Mouse (Mus musculus) cerebellum, postnatal 10 days (tissue): Measurements from ENCODE around the gene Bsnd.

Experiments used
- DNase-seq, 2 experiments: peaks; one replicate each; pipeline ENCODE4 v3.0.0; 2021; ENCODE audit warnings: mixed read lengths in 2 of 2

The Bsnd gene

DNA sequence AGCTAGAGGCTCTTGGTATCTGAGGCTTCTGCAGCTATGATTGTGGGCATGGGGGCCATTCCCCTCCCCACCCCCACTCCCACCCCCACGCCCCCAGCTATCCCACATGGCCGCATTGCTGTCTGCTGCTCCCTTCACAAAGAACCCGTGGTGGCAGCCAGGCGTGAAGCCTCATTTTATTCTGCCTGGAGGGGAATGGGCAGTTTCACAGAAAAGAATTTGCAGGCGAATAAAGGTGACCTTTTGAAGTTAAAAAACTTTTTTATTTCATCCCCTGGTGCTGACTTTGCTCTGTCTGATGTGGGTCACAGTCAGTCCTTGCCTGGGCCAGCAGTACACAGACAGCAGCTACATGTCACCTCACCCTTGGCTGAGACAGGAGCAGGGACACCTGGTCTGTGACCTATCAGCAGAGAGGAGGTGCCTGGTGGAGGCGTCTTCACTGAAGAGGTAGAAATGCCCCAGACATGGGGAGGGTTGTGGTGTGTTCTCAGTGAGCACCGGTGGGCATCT lies 8.8 kb downstream of the Bsnd start:
- DNase-seq = no peak

GRCm38 (mm10) chr4:106480545-106480944 lies 11.5 kb downstream of the Bsnd start:
- DNase-seq = no peak

GRCm38 (mm10) chr4:106474241-106474640 lies 17.8 kb downstream of the Bsnd start:
- peak; percentile 82 to 86 for DNase-seq

- peak; percentile 84 to 90 for DNase-seq
Observed at GRCm38 (mm10) chr4:106472335-106472734, 19.7 kb downstream of the Bsnd start.

DNA sequence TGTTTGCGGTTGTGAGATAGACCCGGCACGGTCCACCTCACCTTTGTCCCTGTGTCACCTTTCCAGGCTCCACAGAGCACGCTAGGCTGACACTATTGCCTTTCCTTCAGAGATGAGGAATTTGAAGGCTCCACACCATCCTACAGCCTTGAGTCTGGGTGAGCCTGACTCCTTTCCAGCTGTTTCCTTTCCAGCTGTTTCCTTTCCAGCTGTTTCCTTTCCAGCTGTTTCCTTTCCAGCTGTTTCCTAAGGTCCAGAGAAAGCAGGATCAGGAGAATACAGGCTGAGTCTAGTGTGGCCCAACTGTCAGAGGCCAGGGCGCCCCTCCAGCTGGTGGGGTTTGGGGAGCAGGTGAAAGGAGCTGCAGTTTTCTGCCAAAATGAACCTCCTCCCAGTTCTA lies 21.2 kb downstream of the Bsnd start:
- DNase-seq = no peak

- DNase-seq = peak; percentile 92 to 95
Observed at GRCm38 (mm10) chr4:106467420-106468110, 24.5 kb downstream of the Bsnd start.

DNA sequence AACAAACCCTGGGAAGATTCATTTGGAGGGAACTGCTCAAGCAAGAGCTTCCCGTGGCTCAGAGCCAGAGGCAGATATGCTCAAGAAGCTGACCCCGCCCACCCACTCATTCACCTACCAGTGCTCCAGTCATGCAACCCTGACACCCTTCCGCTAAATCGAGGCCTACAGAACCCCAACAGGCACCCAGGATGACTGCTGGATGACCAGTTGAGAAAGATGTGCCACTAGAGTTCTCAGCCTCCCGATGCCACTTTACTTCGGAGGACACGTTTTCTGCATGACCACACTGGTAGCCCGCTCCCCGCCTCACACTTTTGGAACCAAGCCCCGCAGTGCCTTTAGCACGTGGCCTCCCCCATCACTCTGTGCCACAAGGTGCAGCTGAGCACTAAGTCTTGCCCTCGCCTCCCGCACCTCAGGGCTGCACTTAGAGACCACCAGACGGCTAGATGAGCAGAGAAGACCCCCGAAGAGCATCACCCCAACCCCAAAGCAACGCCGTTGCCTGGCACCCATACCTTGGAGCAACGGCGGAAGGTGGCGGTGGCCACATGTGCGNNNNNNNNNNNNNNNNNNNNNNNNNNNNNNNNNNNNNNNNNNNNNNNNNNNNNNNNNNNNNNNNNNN lies 28.8 kb downstream of the Bsnd start:
- peak; percentile 79 to 83 for DNase-seq

- DNase-seq = no peak
Observed at GRCm38 (mm10) chr4:106462524-106462923, 29.6 kb downstream of the Bsnd start.

DNA sequence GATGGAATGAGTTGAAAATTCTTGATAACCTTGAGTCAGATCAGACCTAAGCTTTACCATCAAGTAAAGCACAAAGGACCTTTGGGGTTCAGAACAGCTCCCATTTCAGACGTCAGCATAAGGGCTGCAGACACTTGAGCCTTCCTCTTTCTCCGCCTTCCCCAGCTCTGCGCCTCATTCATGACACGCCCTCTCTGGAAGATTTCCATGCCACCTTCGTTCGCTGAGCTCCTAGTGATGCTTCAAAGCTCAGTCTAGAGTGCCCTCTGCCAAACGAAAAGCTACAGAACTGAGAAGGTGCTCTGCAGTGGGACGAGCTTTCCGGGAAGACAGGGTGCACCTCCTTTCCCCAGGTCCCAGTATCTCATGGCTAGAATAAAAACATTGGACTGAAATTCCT lies 30.1 kb downstream of the Bsnd start:
- peak; percentile 52 to 68 for DNase-seq

DNA sequence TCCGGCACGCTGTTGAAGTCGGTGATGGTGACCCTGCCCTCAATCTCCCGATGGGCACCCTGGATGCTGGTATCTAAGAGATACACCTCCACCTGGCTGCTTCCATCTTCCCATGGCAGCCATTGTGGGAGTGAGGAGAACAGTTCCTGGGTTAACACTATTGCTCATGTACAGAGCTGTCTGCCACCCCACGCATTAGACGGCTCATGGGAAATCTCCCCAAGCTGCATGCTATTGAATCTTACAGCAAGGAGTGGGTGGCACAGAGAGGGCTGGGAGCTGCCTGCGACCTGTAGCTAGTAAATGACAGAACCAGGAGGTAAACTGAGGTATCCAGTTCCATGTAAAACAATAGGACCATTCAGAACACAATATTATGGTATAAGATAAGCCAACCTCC lies 37.5 kb downstream of the Bsnd start:
- no peak for DNase-seq

DNA sequence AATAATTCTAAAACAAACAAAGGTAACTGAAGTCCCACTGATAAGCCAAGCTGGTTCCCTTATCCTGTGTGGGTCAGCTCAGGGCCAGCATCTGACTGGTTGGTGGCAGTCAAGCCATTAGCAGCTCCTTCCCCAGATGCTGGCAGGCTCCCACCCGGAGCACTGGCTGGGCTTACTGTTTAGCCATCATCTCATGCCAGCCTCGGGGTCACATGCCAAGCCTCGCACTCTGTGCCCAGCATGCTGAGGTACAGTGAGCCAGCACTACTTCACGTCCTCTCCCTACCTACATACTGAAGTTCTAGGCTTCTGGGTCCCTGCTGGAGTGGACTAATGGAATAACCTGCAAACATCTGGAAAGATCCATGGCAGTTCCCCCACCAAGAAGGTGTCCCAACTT lies 38.6 kb downstream of the Bsnd start:
- peak; percentile 84 to 92 for DNase-seq

GRCm38 (mm10) chr4:106453108-106453507 lies 39.0 kb downstream of the Bsnd start:
- no peak for DNase-seq

GRCm38 (mm10) chr4:106452401-106452800 lies 39.7 kb downstream of the Bsnd start:
- DNase-seq = no peak

GRCm38 (mm10) chr4:106449306-106449705 lies 42.8 kb downstream of the Bsnd start:
- DNase-seq = no peak

DNA sequence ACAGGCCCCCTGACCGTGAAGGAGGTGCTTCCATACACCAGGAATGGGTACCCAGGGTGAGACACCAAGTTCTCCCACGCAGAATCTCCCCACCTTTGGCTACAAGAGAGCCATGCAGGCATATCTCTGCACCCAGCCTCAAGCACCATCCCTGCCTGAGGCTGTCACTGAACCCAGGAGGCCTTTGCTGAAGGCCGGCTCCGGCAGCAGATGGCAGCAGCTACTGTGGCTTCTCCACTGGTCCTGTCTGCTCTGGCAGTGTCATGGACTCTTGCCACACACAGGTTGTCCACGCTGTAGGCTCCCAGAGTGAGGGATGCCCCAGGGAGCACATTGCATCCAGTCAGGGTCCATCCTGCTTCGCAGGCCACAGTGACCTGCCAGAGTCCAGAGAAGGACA lies 48.9 kb downstream of the Bsnd start:
- peak; percentile 47 to 55 for DNase-seq

GRCm38 (mm10) chr4:106438763-106439162 lies 53.3 kb downstream of the Bsnd start:
- no peak for DNase-seq

- DNase-seq = no peak
Observed at GRCm38 (mm10) chr4:106437207-106437606, 54.9 kb downstream of the Bsnd start.

- peak; percentile 54 to 71 for DNase-seq
Observed at GRCm38 (mm10) chr4:106436475-106436874, 55.6 kb downstream of the Bsnd start.

- DNase-seq = no peak
Observed at GRCm38 (mm10) chr4:106435426-106435825, 56.7 kb downstream of the Bsnd start.
